Mouse (Mus musculus): Measurements from ENCODE around the gene Gm2a. TPM values are rescaled to one million over a fixed set of nuclear protein-coding genes. Genes with fewer than 3 reads are reported as not detected.

The Gm2a gene
- polyA plus RNA-seq, 1 experiment from 2014 or later: 21.7 TPM

DNA sequence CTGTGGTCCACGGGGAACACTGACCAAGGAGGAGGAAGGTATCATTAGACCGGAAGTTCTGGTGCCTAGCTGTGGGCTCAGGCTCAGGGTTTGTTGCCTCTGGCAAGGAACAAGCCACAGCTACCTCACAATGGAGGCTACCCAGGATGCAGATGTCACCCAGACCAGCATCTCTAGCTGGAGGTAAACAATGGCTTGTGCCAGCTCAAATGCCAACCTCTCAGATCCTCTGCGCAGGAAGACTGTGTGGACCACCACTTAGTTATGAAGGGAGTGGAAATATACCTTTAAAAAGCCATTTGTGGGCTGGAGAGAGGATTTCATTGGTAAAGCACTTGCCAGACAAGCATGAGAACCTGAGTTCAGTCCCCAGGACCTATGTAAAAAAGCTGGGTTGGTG, 53.7 kb downstream of the Gm2a start, which contains the start of gene Slc36a3:
Gene Slc36a3, minus strand, starts transcription at position 101 of the 400 bp plus-strand sequence.
- 82% methylated on average over 3 of the region's 3 CpGs for WGBS

DNA sequence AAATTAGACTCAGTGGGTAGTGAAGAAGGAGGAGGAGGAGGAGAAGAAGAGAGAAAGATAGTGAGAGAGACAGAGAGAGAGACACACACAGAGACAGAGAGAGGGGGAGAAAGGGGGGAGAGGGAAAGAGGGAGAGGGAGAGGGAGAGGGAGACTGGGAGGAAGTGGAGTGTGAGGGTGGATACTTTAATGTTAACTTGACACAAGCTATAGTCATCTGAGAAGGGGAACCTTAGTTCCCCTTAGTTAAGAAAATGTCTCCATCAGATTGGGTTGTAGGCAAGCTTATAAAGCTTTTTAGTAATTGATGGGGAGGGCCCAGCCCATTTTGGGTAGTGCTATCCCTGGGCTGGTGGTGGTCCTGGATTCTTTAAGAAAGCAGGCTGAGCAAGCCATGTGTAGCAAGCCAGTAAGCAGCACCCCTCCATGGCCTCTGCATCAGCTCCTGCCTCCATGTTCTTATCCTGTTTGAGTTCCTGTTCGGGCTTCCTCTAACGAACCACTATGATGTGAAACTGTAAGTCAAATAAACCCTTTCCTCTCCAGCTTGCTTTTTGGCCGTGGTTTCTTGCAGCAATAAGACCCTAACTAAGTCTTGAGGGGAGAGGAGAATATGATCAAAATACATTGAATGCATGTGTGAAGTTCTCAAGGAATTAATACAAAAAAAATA, 56.6 kb downstream of the Gm2a start:
- Histone ChIP-seq H3K4me3 (ENCODE audit: low read length) (no peak overlapping the region), H3K27ac (ENCODE audit: low read length) (no peak overlapping the region), H3K4me1 (ENCODE audit: control insufficient read depth, insufficient read depth, low read length) (no peaks in the 10 kb centered on the region), H3K9me3 (ENCODE audit: control insufficient read depth, low read length) (no peaks in the 10 kb centered on the region), H3K27me3 (replicated peaks; ENCODE audit: control insufficient read depth, insufficient read depth, low read length) (no peaks in the 10 kb centered on the region), H3K9ac (ENCODE audit: low read depth, low read length) (no peak overlapping the region), H3K36me3 (ENCODE audit: control insufficient read depth, insufficient read depth, low read length) (no peaks in the 10 kb centered on the region), H3K4me2 (ENCODE audit: low read depth, low read length) (no peak overlapping the region)
- WGBS: 47% methylated on average over 3 of the region's 3 CpGs
- ATAC-seq: no peak

More for the DNA sequence above, 53.7 kb downstream of the Gm2a start, which contains the start of gene Slc36a3:
- H3K27ac ChIP-seq (ENCODE audit: low read length): no peak within 1 kb of the TSS
- H3K9me3 ChIP-seq (ENCODE audit: control insufficient read depth, low read length): no peaks in the 10 kb centered on the region
- no peak within 1 kb of the TSS for H3K9ac ChIP-seq (ENCODE audit: low read depth, low read length)
- no peaks in the 10 kb centered on the region for H3K36me3 ChIP-seq (ENCODE audit: control insufficient read depth, insufficient read depth, low read length)
- H3K4me1 ChIP-seq (ENCODE audit: control insufficient read depth, insufficient read depth, low read length): no peaks in the 10 kb centered on the region
- H3K4me2 ChIP-seq (ENCODE audit: low read depth, low read length): no peak within 1 kb of the TSS
- no peak within 1 kb of the TSS for H3K4me3 ChIP-seq (ENCODE audit: low read length)
- H3K27me3 ChIP-seq (replicated peaks; ENCODE audit: control insufficient read depth, insufficient read depth, low read length): no peaks in the 10 kb centered on the region
- no peak for ATAC-seq

DNA sequence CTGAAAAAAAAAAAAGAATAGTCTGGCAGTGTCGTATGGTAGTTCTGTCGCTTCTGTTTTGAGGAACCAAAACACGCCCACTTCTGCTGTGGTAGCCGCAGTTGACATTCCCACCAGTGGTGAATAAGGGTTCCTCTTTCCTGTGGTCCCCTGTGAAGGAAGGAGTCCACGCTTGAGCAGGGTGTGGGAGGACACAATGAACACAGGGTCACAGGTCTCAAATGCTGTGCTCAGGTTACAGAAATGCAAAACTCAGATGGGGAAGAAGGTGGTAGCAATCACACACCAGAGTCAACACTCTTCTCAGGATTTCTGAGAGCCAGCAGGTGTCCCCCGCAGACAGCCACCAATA, 57.1 kb downstream of the Gm2a start:
- Histone ChIP-seq H3K9ac (ENCODE audit: low read depth, low read length) (no peak overlapping the region), H3K4me1 (ENCODE audit: control insufficient read depth, insufficient read depth, low read length) (no peaks in the 10 kb centered on the region), H3K27ac (ENCODE audit: low read length) (no peak overlapping the region), H3K36me3 (ENCODE audit: control insufficient read depth, insufficient read depth, low read length) (no peaks in the 10 kb centered on the region), H3K4me3 (ENCODE audit: low read length) (no peak overlapping the region), H3K4me2 (ENCODE audit: low read depth, low read length) (no peak overlapping the region), H3K27me3 (replicated peaks; ENCODE audit: control insufficient read depth, insufficient read depth, low read length) (no peaks in the 10 kb centered on the region), H3K9me3 (ENCODE audit: control insufficient read depth, low read length) (no peaks in the 10 kb centered on the region)
- ATAC-seq: no peak
- 67% methylated on average over 6 of the region's 6 CpGs for WGBS

DNA sequence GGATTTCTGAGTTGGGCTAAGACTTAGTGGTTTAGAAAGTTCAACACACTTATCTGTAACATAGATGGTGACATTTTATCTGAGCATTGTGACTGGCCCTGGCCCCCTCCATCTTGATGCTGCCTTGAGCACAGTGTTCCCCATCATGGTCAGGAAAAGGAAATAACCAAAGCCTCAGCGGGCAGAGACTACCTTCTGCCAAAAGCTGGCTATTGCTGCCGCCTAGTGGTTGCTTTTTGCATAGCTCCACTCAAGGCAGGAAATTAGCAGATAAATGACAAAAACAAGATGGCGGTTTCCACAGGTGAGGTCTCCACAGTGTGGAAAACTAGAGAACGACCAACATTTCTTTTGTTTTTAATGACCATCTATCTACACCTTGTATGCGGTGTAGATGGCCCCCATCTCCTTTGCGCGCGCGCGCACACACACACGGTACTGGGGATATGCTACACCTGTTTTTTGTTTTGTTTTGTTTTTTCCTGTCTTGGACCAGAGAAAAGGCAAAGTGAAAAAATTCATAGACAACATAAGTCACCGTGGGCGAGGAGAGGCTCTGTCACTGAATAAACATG, 61.0 kb downstream of the Gm2a start:
- Histone ChIP-seq H3K4me2 (ENCODE audit: low read depth, low read length) (no peak overlapping the region), H3K9ac (ENCODE audit: low read depth, low read length) (no peak overlapping the region), H3K4me1 (ENCODE audit: control insufficient read depth, insufficient read depth, low read length) (no peaks in the 10 kb centered on the region), H3K27ac (ENCODE audit: low read length) (no peak overlapping the region), H3K9me3 (ENCODE audit: control insufficient read depth, low read length) (no peaks in the 10 kb centered on the region), H3K4me3 (ENCODE audit: low read length) (no peak overlapping the region), H3K36me3 (ENCODE audit: control insufficient read depth, insufficient read depth, low read length) (no peaks in the 10 kb centered on the region), H3K27me3 (replicated peaks; ENCODE audit: control insufficient read depth, insufficient read depth, low read length) (no peaks in the 10 kb centered on the region)
- no peak for ATAC-seq
- WGBS: 56% methylated on average over 13 of the region's 13 CpGs

Other genes with a start within 250 kb of the Gm2a start
- 9.7 and 12.7 TPM in 2 replicates for gene Lyrm7, start 237.2 kb upstream of the Gm2a start, polyA plus RNA-seq (2015; fragmentation: Nextera tagmentation; extraction: Ambion mirVana)
- gene Hint1, start 231.7 kb upstream of the Gm2a start, polyA plus RNA-seq (2015; fragmentation: Nextera tagmentation; extraction: Ambion mirVana): 674 and 732 TPM in 2 replicates
- gene Gpx3, start 195.7 kb upstream of the Gm2a start, polyA plus RNA-seq (2015; fragmentation: Nextera tagmentation; extraction: Ambion mirVana): 511 and 784 TPM in 2 replicates
- gene Tnip1, start 135.2 kb upstream of the Gm2a start, polyA plus RNA-seq (2015; fragmentation: Nextera tagmentation; extraction: Ambion mirVana): 27.2 and 28.1 TPM in 2 replicates
- 235 and 247 TPM in 2 replicates for gene Anxa6, start 64.7 kb upstream of the Gm2a start, polyA plus RNA-seq (2015; fragmentation: Nextera tagmentation; extraction: Ambion mirVana)
- 2.3 and 3.0 TPM in 2 replicates for gene Ccdc69, start 20.0 kb upstream of the Gm2a start, polyA plus RNA-seq (2015; fragmentation: Nextera tagmentation; extraction: Ambion mirVana)
- gene Slc36a3, start 53.6 kb downstream of the Gm2a start, polyA plus RNA-seq (2015; fragmentation: Nextera tagmentation; extraction: Ambion mirVana): not detected in 2 replicates
- gene Slc36a2, start 87.0 kb downstream of the Gm2a start, polyA plus RNA-seq (2015; fragmentation: Nextera tagmentation; extraction: Ambion mirVana): 0.32 and 0.70 TPM in 2 replicates
- gene Slc36a1, start 106.2 kb downstream of the Gm2a start, polyA plus RNA-seq (2015; fragmentation: Nextera tagmentation; extraction: Ambion mirVana): 2.4 and 2.8 TPM in 2 replicates
- gene Fat2, start 238.4 kb downstream of the Gm2a start, polyA plus RNA-seq (2015; fragmentation: Nextera tagmentation; extraction: Ambion mirVana): 0.04 and 0.05 TPM in 2 replicates

Measured in intestine, embryonic 16.5 days (tissue).